Mouse (Mus musculus) myocyte (in vitro differentiated cells): ENCODE data around the gene Eif4g3.

Experiments used
- E2F4 ChIP-seq: IDR thresholded peaks from one replicate; pipeline ENCODE4 v1.6.1; 2011; ENCODE audit warnings: mild to moderate bottlenecking, control low read depth, moderate library complexity; ENCODE audit not compliant: insufficient read depth
- MAX ChIP-seq: IDR thresholded peaks from one replicate; pipeline ENCODE4 v1.6.1; 2011; ENCODE audit warnings: low read depth, mild to moderate bottlenecking, control low read depth
- POLR2A ChIP-seq: IDR thresholded peaks from one replicate; pipeline ENCODE4 v1.6.1; 2011; ENCODE audit warnings: low read depth, mild to moderate bottlenecking, control low read depth, moderate library complexity; ENCODE audit not compliant: insufficient read length
- SRF ChIP-seq: IDR thresholded peaks from one replicate; pipeline ENCODE4 v1.6.1; 2011; ENCODE audit warnings: low read depth; ENCODE audit not compliant: control insufficient read depth, insufficient read length
- TCF12 ChIP-seq: IDR thresholded peaks from one replicate; pipeline ENCODE4 v1.6.1; 2011; ENCODE audit warnings: mild to moderate bottlenecking, control low read depth; ENCODE audit not compliant: poor library complexity, insufficient read depth, severe bottlenecking
- USF1 ChIP-seq: IDR thresholded peaks from one replicate; pipeline ENCODE4 v1.6.1; 2011; ENCODE audit warnings: low read depth, mild to moderate bottlenecking, control low read depth, moderate library complexity

- TF ChIP-seq SRF (no peak), POLR2A (no peak), MAX (no peak), USF1 (no peak), TCF12 (no peak), E2F4 (no peak)
Observed at GRCm38 (mm10) chr4:137960757-137961156, 32.1 kb upstream of the Eif4g3 start.
